Mouse (Mus musculus): ENCODE results near the gene Agap1.

- TF ChIP-seq CTCF (IDR thresholded peaks at IDR 0.05; ENCODE audit: low read depth) = no peak
- TF ChIP-seq EP300 (optimal IDR thresholded peaks at IDR 0.05) = no peak
Observed at GRCm38 (mm10) chr1:89586991-89587683, 132.5 kb downstream of the Agap1 start.

Data from stomach, postnatal 0 days (tissue).